Mouse (Mus musculus): Measurements from ENCODE around the gene Serpine1. TPM values are rescaled to one million over a fixed set of nuclear protein-coding genes. Genes with fewer than 3 reads are reported as not detected.
A peak's percentile ranks its signal among the peaks of the same experiment; 100 is the strongest.
"Not testable (repeated sequence)": the region's sequence is repeated elsewhere in the genome, so short reads cannot be mapped to it uniquely, and the experiment has no call there.

Serpine1 gene
- 1 to 10 TPM; 1.3 to 4.9 TPM for total RNA-seq (2021)
- long read RNA-seq, experiment 1: 0 reads
- long read RNA-seq, experiment 2: 0 reads

- peak; percentile 92 for DNase-seq
Measured at GRCm38 (mm10) chr5:137072079-137072960, at the start of gene Serpine1. Gene Serpine1, minus strand, starts transcription at chr5:137072268.

DNA sequence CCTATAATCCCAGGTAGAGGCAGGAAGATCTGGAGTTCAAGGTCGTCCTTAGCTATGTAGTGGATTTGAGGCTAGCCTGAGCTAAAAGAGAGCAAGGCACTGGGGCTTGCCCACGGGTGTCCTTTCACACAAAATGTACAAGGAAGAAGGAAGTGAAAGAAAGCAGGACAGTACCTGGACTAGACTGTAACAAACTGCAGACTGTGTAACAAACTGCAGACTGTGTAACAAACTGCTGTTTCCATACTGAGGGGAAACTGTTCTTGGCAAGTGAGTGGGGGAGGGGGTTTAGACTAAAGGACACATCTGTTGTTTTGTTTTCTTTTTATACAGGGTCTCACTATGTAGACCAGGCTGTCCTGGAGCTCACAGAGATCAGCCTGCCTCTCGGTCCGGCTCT lies 49.2 kb upstream of the Serpine1 start:
- DNase-seq: no peak

DNA sequence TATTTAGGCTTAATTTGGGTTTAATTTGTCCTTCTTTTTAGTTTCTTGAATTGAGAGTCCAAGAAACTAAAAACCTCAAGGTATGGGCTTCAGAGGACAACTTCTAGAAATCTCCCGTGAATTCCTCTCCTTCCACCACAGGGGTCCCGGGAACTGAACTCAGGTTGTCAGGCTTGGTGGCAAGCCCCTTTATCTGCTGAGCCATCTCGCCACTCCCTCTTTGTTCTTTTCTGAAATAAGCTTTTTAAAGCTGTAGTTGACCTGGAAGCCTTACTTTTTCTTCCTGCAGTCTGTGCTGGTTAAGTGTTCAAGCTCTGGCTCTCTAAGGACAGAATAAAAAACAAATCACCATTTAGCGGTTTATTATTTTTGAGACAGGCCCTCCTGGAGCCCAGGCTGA lies 46.8 kb upstream of the Serpine1 start:
- no peak for DNase-seq

GRCm38 (mm10) chr5:137117994-137118393 lies 45.9 kb upstream of the Serpine1 start:
- DNase-seq: not testable (repeated sequence)

GRCm38 (mm10) chr5:137116987-137117386 lies 44.9 kb upstream of the Serpine1 start:
- no peak for DNase-seq

- peak; percentile 80 for DNase-seq
Measured at GRCm38 (mm10) chr5:137115866-137116847, 44.1 kb upstream of the Serpine1 start, which contains the start of gene Trim56. Gene Trim56, minus strand, starts transcription at chr5:137116209.

DNA sequence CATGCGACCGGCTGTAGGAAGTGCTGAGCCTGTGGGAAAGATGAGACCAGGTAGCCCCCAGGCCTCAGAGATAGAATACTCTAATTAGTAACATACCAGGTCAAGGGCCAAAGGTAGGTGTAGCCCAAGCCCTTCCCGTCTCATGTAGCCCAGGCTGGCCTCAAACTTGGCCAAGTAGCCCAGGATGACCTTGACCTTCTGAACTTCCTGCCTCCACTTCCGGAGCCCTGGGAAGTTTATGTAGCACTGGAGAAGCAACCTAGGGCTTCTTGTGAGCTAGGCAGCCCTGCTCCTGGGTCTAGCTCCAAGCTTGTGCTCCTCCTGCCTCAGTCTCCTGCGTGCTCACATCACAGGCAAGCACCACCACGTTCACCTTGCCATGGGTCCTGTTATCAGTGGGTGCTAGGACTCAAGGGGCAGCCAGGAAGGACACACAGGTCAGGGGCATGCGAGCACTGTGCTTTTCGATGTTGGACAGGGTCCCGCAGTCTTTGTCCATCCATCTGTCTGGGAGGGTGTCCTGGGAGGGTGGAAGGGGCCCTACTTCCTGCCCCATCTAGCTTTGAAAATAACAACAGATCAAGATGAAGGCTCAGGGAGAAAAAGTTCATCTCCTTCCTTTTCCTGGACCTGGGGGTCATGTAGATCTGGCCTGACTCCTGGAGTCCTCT lies 43.0 kb upstream of the Serpine1 start:
- no peak for DNase-seq

GRCm38 (mm10) chr5:137111542-137112408 lies 39.7 kb upstream of the Serpine1 start:
- no peak for DNase-seq

- DNase-seq: no peak
Measured at GRCm38 (mm10) chr5:137110863-137111262, 38.8 kb upstream of the Serpine1 start.

DNA sequence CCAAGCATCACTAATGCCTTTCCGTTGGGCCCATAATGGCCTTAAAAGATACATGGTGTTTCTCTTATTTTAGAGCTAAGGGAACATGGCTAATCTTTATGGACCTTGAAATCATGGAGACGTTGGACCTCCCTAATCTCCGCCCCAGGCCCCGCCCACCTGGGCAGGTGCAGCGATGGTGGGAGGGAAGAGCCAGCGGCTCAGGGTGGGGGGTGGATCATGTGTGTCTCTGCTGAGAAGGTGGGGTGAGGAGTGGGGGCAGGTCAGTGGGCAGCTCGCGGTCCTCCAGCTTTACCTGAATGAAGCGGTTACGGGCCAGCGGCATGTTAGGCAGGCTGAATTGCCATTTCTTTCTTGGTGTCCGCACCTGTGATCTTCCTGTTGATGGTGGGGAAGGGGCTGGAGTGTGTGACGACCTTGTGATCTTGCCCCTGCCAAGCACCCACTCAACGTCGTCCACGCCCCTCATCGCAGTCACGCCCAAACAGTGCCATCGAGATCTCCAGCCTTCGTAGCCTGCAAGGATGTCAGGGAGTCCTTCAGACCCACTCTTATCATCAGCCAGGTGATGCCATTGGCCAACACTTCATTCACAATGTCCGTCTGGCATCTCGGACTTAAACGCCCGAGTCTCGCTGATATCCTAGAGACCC lies 38.0 kb upstream of the Serpine1 start:
- no peak for DNase-seq

GRCm38 (mm10) chr5:137108111-137108510 lies 36.0 kb upstream of the Serpine1 start:
- DNase-seq: no peak

DNA sequence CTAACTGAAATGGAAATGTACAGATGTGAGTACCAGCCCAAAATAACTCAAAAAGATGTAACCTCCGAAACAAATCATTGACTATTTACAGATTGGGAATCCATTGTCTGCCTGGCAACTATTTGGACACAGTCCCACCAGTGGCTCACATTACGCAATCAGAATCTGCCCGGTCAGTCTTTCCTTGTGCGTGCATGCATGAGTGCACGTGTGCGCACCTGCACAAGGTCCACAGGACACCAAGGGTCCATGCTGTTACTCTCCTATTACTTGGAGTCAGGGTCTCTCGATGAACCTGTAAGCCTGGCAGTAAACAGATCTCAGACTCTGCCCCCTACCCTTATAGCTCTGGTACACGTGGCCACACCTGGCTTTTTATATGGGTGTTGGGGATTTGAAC lies 35.6 kb upstream of the Serpine1 start:
- DNase-seq: no peak

DNA sequence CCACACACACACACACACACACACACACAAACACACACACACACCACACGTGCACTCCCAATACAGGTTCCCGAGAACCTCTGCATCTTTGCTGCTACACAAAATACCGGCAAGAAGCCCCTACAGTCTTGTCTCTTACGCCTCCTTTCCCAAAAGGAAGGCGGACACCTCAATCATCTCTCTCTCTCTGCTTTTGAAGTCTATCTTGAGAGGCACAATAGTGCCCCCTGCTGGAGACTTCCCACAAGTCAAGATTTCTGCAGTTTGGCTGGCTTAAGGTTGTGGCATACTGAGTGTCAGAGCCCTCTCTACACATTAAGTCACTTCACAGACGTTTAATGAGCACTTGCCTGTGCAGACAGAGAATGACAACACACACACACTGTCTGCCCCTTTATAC lies 35.0 kb upstream of the Serpine1 start:
- peak; percentile 52 for DNase-seq

GRCm38 (mm10) chr5:137106434-137106833 lies 34.4 kb upstream of the Serpine1 start:
- no peak for DNase-seq

GRCm38 (mm10) chr5:137103969-137104368 lies 31.9 kb upstream of the Serpine1 start:
- DNase-seq: no peak

- DNase-seq: peak; percentile 83
Measured at GRCm38 (mm10) chr5:137102575-137103522, 30.8 kb upstream of the Serpine1 start.

DNA sequence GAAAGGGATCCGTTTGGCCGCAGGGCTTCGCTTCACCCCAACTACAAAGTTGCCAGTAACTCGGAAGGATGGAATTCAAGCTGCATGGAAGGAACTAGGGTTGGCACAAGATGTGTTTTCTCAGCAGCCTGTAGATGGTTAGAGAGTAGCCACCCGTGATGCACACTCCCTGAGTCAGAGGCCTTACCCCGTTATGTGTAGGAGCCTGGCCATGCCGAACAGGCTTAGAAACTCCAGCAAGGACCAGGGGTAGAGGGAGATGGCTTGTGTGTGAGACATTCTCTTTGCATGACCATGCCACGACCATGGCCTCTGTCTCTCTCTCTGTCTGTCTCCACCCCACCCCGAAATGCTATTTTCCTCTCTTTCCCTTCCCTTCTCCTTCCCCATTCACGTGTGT lies 30.0 kb upstream of the Serpine1 start:
- no peak for DNase-seq

DNA sequence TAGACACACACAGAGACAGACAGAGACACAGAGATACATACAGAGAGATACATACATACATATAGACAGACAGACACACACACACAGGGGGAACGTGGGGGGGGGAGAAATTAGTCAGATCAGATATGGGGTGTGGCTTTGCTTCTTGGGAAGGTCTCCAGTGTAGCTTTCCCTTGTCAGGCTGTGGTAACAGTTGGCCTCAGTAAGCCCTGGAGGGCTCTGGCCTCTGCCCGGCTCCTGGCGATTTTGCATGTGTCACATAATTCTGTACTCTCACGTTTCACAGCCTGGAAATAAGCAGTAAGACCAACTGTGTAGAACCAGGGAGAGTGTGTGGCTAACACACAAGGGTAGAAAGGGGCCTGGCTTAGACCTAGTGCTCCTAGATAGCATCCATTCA lies 28.6 kb upstream of the Serpine1 start:
- DNase-seq: no peak

GRCm38 (mm10) chr5:137098418-137098817 lies 26.4 kb upstream of the Serpine1 start:
- DNase-seq: no peak

All from gastrocnemius, postnatal 25 days (tissue).